Mouse (Mus musculus) E14TG2a.4 (cell line): ENCODE measurements around the gene Mettl7b.

Experiments
- CTCF ChIP-seq: conservative IDR thresholded peaks from 2 replicates; pipeline ENCODE4 v1.5.1; 2014; ENCODE audit warnings: low read length
- NANOG ChIP-seq: IDR thresholded peaks from 2 replicates; pipeline ENCODE4 v1.6.1; 2014; ENCODE audit warnings: borderline replicate concordance, low read length, mixed read lengths
- POU5F1 ChIP-seq: IDR thresholded peaks from 2 replicates; pipeline ENCODE4 v1.6.1; 2014; ENCODE audit warnings: low read length, borderline replicate concordance

DNA sequence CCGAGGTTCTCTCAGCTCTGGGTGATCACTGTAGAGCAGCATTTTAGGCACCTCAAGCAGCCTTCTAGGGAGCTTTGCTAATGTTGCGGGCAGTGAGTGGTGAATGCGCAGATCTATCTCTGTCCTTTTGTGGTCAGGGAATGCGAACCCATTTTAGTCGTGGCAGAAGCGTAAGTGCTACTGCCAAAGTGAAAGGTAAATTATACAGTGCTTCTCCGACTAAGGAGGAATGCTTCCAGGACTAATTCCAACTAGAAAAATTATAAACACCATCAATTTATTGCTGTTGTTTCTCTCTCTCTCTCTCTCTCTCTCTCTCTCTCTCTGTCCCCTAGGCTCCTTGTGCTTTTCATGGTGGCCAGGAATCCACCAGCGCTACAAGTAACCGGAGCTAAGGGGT is 36.9 kb downstream of the Mettl7b start, which contains the start of gene Bloc1s1:
- no peak for TF ChIP-seq CTCF
- no peak for TF ChIP-seq POU5F1
- no peak for TF ChIP-seq NANOG
